Mouse (Mus musculus): Measurements from ENCODE around the gene Lalba. TPM values are rescaled to one million over a fixed set of nuclear protein-coding genes. Genes with fewer than 3 reads are reported as not detected.

Lalba gene
- polyA plus RNA-seq, 1 experiment from 2014 or later: not detected

GRCm38 (mm10) chr15:98511386-98511928 is 28.9 kb upstream of the Lalba start:
- H3K27ac ChIP-seq: no peak overlapping the region

GRCm38 (mm10) chr15:98510438-98511385 is 28.2 kb upstream of the Lalba start:
- WGBS: 29% methylated on average over 25 of the region's 25 CpGs
- no peaks in the 10 kb centered on the region for H3K27me3 ChIP-seq (ENCODE audit: insufficient read depth, poor library complexity, severe bottlenecking)
- H3K4me3 ChIP-seq: peak overlapping the region; percentile 44
- H3K27ac ChIP-seq: no peak overlapping the region
- DNase-seq (ENCODE audit: low spot score): peak; percentile 87
- H3K9me3 ChIP-seq: no peaks in the 10 kb centered on the region
- peaks cover 18% of the 10 kb centered on the region for H3K4me1 ChIP-seq
- H3K36me3 ChIP-seq: no peaks in the 10 kb centered on the region

More at GRCm38 (mm10) chr15:98511386-98511928, 28.9 kb upstream of the Lalba start:
- no peak for DNase-seq (ENCODE audit: low spot score)
- H3K4me3 ChIP-seq: no peak overlapping the region
- 67% methylated on average over 13 of the region's 13 CpGs for WGBS
- no peaks in the 10 kb centered on the region for H3K9me3 ChIP-seq
- peaks cover 18% of the 10 kb centered on the region for H3K4me1 ChIP-seq
- H3K27me3 ChIP-seq (ENCODE audit: insufficient read depth, poor library complexity, severe bottlenecking): no peaks in the 10 kb centered on the region
- H3K36me3 ChIP-seq: no peaks in the 10 kb centered on the region

- WGBS: 47% methylated on average over 2 of the region's 2 CpGs
- Histone ChIP-seq H3K27ac (no peak overlapping the region), H3K4me1 (peaks cover 18% of the 10 kb centered on the region), H3K9me3 (no peaks in the 10 kb centered on the region), H3K4me3 (no peak overlapping the region), H3K36me3 (no peaks in the 10 kb centered on the region), H3K27me3 (ENCODE audit: insufficient read depth, poor library complexity, severe bottlenecking) (no peaks in the 10 kb centered on the region)
- no peak for DNase-seq (ENCODE audit: low spot score)
Measured at GRCm38 (mm10) chr15:98509387-98509786, 26.9 kb upstream of the Lalba start.

GRCm38 (mm10) chr15:98507321-98507720 is 24.8 kb upstream of the Lalba start:
- WGBS: 77% methylated on average over 4 of the region's 6 CpGs
- H3K27me3 ChIP-seq (ENCODE audit: insufficient read depth, poor library complexity, severe bottlenecking): no peaks in the 10 kb centered on the region
- H3K36me3 ChIP-seq: no peaks in the 10 kb centered on the region
- no peak for DNase-seq (ENCODE audit: low spot score)
- H3K4me1 ChIP-seq: peaks cover 9% of the 10 kb centered on the region; the same call in 1 of the 2 replicates
- H3K4me3 ChIP-seq: no peak overlapping the region
- H3K27ac ChIP-seq: no peak overlapping the region
- no peaks in the 10 kb centered on the region for H3K9me3 ChIP-seq

GRCm38 (mm10) chr15:98506253-98506957 is 23.9 kb upstream of the Lalba start:
- Histone ChIP-seq H3K9me3 (no peaks in the 10 kb centered on the region), H3K27me3 (ENCODE audit: insufficient read depth, poor library complexity, severe bottlenecking) (no peaks in the 10 kb centered on the region), H3K27ac (no peak overlapping the region), H3K4me1 (peaks cover 6% of the 10 kb centered on the region; the same call in 1 of the 2 replicates), H3K4me3 (no peak overlapping the region), H3K36me3 (no peaks in the 10 kb centered on the region)
- WGBS: 72% methylated on average over 9 of the region's 9 CpGs
- no peak for DNase-seq (ENCODE audit: low spot score)

- DNase-seq (ENCODE audit: low spot score): peak; percentile 80
- 13% methylated on average over 18 of the region's 18 CpGs for WGBS
- Histone ChIP-seq H3K9me3 (no peaks in the 10 kb centered on the region), H3K36me3 (no peaks in the 10 kb centered on the region), H3K4me1 (no peaks in the 10 kb centered on the region), H3K27ac (no peak overlapping the region), H3K4me3 (peak overlapping the region; percentile 2; the same call in 1 of the 2 replicates), H3K27me3 (ENCODE audit: insufficient read depth, poor library complexity, severe bottlenecking) (peaks cover 4% of the 10 kb centered on the region; the same call in 1 of the 2 replicates)
Measured at GRCm38 (mm10) chr15:98504514-98504913, 22.0 kb upstream of the Lalba start.

- H3K4me3 ChIP-seq: no peak overlapping the region
- no peak for DNase-seq (ENCODE audit: low spot score)
- H3K4me1 ChIP-seq: no peaks in the 10 kb centered on the region
- H3K36me3 ChIP-seq: no peaks in the 10 kb centered on the region
- WGBS: 68% methylated on average over 3 of the region's 3 CpGs
- no peaks in the 10 kb centered on the region for H3K9me3 ChIP-seq
- H3K27ac ChIP-seq: no peak overlapping the region
- peaks cover 5% of the 10 kb centered on the region; the same call in 1 of the 2 replicates for H3K27me3 ChIP-seq (ENCODE audit: insufficient read depth, poor library complexity, severe bottlenecking)
Measured at GRCm38 (mm10) chr15:98503317-98503716, 20.8 kb upstream of the Lalba start.

- H3K9me3 ChIP-seq: no peaks in the 10 kb centered on the region
- H3K27me3 ChIP-seq (ENCODE audit: insufficient read depth, poor library complexity, severe bottlenecking): peaks cover 5% of the 10 kb centered on the region; the same call in 1 of the 2 replicates
- WGBS: 80% methylated on average over 17 of the region's 17 CpGs
- no peaks in the 10 kb centered on the region for H3K4me1 ChIP-seq
- no peaks in the 10 kb centered on the region for H3K36me3 ChIP-seq
- H3K4me3 ChIP-seq: no peak overlapping the region
- no peak overlapping the region for H3K27ac ChIP-seq
- DNase-seq (ENCODE audit: low spot score): no peak
Measured at GRCm38 (mm10) chr15:98497631-98498030, 15.1 kb upstream of the Lalba start.

- DNase-seq (ENCODE audit: low spot score): no peak
- no peaks in the 10 kb centered on the region for H3K9me3 ChIP-seq
- no peaks in the 10 kb centered on the region for H3K27me3 ChIP-seq (ENCODE audit: insufficient read depth, poor library complexity, severe bottlenecking)
- H3K4me1 ChIP-seq: no peaks in the 10 kb centered on the region
- no peak within 1 kb of the TSS for H3K27ac ChIP-seq
- no peak within 1 kb of the TSS for H3K4me3 ChIP-seq
- 52% methylated on average over 4 of the region's 4 CpGs for WGBS
- no peaks in the 10 kb centered on the region for H3K36me3 ChIP-seq
Measured at GRCm38 (mm10) chr15:98492102-98492501, 9.6 kb upstream of the Lalba start, which contains the start of gene Olfr279. TSS of gene Olfr279 (plus strand) at chr15:98492402.

GRCm38 (mm10) chr15:98491332-98491731 is 8.8 kb upstream of the Lalba start:
- no peaks in the 10 kb centered on the region for H3K4me1 ChIP-seq
- H3K27me3 ChIP-seq (ENCODE audit: insufficient read depth, poor library complexity, severe bottlenecking): no peaks in the 10 kb centered on the region
- no peak overlapping the region for H3K4me3 ChIP-seq
- H3K36me3 ChIP-seq: no peaks in the 10 kb centered on the region
- 63% methylated on average over 2 of the region's 2 CpGs for WGBS
- DNase-seq (ENCODE audit: low spot score): no peak
- no peaks in the 10 kb centered on the region for H3K9me3 ChIP-seq
- no peak overlapping the region for H3K27ac ChIP-seq

GRCm38 (mm10) chr15:98486433-98487021 is 4.0 kb upstream of the Lalba start:
- Histone ChIP-seq H3K36me3 (no peaks in the 10 kb centered on the region), H3K27ac (no peak overlapping the region), H3K27me3 (ENCODE audit: insufficient read depth, poor library complexity, severe bottlenecking) (no peaks in the 10 kb centered on the region), H3K9me3 (no peaks in the 10 kb centered on the region), H3K4me3 (no peak overlapping the region), H3K4me1 (0 out of 2 replicates have a peak, but pooled peaks cover 3% of the 10 kb centered on the region)
- no peak for DNase-seq (ENCODE audit: low spot score)
- WGBS: 91% methylated on average over 8 of the region's 8 CpGs

Data from heart, embryonic 10.5 days (tissue).